Mouse (Mus musculus): ENCODE measurements around the gene Prkaca.

DNA sequence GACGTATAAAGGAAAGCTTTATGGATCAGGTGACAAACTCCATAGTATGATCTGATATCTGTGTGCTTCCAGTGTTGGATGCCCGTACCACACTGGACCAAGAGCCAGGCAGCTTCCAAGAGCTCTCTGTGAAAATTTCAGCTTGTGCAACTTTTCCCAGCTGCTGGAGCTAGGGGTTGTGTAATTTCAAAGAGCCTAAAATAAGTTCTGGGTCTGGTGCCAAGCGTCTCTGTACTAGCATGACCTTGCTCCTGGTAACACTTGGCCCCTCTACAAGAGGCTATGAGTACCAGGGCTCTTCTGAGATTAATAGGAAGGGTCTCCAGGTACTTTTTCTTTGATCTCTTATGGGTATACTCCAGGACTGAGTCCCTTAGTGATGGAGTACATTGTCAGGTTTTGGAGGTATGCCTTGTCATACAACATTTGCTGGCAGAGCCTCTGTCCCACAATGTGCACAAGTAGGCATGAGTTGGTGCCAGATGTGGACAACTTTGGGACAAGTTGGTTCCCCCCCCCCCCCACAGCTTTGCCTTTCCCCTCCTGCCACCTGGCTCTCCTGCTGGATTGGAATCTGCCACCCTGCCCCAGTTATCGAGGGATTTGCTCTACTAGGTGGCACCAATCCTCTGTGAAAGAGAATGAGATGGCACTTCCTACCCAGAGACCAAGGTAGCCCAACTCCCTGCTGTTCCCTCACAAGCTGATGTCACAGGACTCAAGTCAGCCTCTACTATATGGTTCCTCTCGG lies 8.6 kb upstream of the Prkaca start:
- TF ChIP-seq CTCF (IDR thresholded peaks at IDR 0.05; ENCODE audit: control insufficient read depth, insufficient read depth, insufficient replicate concordance, low read depth, low read length): no peak
- no peak for TF ChIP-seq POLR2A (IDR thresholded peaks at IDR 0.05; ENCODE audit: control insufficient read depth, low read depth, low read length)

Measured in testis, adult 2 months (tissue).